Mouse (Mus musculus): ENCODE results near the gene Sgms1. TPM values are rescaled to one million over a fixed set of nuclear protein-coding genes. Genes with fewer than 3 reads are reported as not detected.

The Sgms1 gene
- polyA plus RNA-seq, 1 experiment: 14.6 TPM

DNA sequence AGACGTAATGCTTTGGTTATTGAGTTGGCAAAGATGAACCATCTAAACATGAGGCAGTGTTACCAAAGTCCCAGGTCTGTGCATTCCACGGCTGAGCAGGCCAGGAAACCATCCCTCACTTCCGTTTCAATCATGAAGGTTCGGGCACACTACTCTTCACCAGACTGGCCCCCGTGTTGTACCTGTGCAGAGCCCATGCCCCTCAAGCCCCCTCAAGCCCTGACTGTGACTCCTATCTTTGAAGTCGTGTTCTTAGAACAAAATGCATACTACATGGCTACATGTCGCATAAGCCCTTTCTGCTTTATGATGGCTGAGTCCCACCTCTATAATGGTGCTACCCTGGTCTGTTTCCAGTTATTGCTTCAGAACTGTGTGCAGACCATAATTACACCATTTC lies 217.5 kb downstream of the Sgms1 start:
- peaks cover 10% of the 10 kb centered on the region for H3K4me1 ChIP-seq (ENCODE audit: control insufficient read depth, insufficient read depth, insufficient read length, low read length)
- H3K4me3 ChIP-seq (ENCODE audit: insufficient read depth, low read depth, low read length): no peak overlapping the region
- peak overlapping the region; percentile 55 for H3K27ac ChIP-seq (replicated peaks; ENCODE audit: low read depth, low read length)

DNA sequence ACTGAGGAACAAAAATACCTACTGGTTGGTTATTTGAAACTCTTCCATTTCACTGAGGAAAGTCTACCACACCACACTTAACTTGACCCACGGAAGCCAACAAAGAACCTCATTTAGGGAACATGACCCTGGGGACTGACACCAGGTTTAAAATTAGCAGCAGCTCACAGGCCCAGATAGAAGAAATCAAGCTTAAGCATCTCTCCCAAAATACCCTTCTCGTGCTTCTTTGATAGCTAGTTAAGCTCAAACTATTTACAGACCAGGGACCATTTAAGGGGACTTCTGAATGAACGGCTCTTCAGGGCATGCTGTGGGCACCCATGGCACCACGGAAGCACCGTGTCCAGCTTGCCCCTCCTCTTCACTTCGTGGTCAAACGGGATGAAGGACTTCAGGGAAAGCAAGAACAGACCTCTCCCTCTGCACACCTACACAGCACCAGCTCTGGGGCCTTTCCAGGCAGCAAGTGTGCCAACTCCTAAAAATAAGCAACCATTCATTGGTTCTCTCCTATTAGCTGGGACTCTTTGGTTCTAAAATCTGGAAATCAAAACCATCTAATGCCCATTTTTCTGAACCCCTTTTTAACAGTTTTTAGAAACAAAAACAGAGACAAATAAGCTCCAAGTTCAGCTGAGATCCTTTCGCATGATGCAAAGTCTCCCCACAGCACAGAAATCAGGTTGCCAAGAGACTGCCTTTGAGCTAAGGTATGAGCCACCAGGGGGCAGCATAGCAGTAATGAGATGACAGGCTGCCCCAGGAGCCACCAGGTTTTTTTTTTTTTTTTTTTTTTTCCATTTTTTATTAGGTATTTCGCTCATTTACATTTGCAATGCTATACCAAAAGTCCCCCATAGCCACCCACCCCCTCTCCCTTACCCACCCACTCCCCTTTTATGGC lies 219.6 kb downstream of the Sgms1 start:
- H3K4me3 ChIP-seq (ENCODE audit: insufficient read depth, low read depth, low read length): no peak overlapping the region
- H3K4me1 ChIP-seq (ENCODE audit: control insufficient read depth, insufficient read depth, insufficient read length, low read length): peaks cover 12% of the 10 kb centered on the region
- peak overlapping the region; percentile 70 for H3K27ac ChIP-seq (replicated peaks; ENCODE audit: low read depth, low read length)

DNA sequence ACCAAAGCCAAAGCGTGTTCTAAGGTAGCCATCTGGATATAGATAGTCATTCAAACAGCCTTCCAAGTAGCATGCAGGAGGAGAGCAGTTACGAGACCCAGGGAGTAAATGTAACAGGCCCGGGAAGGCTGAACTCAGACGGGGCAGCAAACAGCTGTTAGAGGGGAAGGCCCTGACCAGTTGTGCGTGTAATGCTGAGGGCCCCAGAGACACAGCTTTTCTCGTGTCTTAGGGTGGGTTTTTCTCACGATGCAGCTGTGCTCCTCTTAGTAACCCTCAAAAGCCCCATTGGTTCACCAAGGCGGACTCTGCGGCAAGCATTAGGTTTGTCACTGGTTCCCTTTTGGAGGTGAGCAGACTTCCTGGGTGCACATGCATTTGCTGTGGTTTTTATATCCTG lies 221.5 kb downstream of the Sgms1 start:
- peaks cover 14% of the 10 kb centered on the region for H3K4me1 ChIP-seq (ENCODE audit: control insufficient read depth, insufficient read depth, insufficient read length, low read length)
- no peak overlapping the region for H3K27ac ChIP-seq (replicated peaks; ENCODE audit: low read depth, low read length)
- H3K4me3 ChIP-seq (ENCODE audit: insufficient read depth, low read depth, low read length): no peak overlapping the region

DNA sequence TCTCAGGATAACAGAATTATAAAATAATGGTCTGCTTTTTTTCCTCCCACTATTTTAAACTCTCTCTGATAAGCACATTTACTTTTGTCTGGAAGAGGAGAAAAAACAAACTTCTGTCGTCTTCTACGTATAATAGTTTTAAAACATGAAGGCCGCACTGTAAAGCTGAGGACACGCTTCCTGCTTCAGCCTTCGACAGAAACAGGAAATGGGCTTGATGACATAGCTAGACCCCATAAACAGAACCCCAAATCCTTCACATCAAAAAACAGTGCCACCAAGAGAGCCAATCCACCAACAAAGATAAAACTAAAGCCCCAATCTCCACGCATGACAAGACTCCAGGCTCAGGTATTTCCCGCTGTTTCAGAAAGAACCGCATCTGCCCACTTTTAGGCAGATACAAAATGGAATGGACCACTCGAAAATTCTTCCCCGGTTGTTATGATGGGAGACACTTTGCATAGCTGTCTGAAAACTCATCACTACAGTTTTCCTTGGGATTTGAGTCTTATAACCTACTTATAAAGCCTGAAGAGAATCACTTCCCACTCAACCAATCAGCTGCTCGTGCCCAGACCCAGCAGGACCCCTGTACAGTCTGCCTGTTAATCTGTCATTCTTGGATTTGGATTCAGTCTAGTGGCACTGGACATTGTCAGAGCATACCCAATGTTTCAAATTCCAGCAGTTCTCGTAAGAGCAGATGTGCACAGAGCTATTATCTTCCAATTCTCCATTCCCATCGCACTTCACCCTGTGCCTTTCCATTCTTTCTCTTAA lies 222.5 kb downstream of the Sgms1 start:
- Histone ChIP-seq H3K27ac (replicated peaks; ENCODE audit: low read depth, low read length) (no peak overlapping the region), H3K4me1 (ENCODE audit: control insufficient read depth, insufficient read depth, insufficient read length, low read length) (peaks cover 12% of the 10 kb centered on the region), H3K4me3 (ENCODE audit: insufficient read depth, low read depth, low read length) (no peak overlapping the region)

DNA sequence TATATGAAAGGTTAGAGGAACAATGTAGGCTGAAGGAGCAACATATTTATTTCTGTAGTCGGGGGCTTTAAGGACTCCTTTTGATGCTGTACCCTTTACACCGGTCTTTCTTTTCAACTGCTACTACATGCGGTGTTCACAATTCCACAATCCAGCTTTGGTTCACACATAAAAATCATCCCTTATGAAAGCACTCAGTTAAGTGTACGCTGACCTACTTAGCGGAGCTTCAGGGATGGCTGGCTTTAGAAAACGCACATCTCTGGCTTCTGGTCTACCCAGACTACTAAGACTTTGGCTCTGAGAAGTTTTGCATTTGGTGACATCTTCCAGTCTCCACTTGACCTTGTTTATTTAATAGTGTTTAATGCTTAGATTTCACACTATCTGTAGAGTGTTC lies 223.8 kb downstream of the Sgms1 start:
- Histone ChIP-seq H3K27ac (replicated peaks; ENCODE audit: low read depth, low read length) (no peak overlapping the region), H3K4me1 (ENCODE audit: control insufficient read depth, insufficient read depth, insufficient read length, low read length) (peaks cover 9% of the 10 kb centered on the region), H3K4me3 (ENCODE audit: insufficient read depth, low read depth, low read length) (no peak overlapping the region)

DNA sequence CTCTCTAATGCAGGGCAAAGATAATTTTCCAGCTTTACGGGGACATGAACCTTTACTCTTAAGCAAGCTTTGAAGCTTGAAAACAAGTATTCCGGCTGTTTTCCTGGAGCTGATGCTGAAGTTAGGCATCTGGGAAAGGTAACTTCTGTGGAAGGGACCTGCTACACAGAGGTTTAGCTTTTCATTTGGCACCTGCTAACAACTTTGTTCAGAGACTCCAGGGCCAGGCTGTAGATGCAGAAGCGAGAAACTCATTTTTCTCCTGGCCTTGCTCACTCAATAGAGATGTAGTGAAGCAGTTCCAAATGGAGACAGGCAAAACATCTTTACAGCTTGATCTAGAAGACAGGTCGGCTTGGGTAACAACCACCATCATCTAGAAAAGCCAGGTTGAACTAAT lies 225.4 kb downstream of the Sgms1 start:
- Histone ChIP-seq H3K27ac (replicated peaks; ENCODE audit: low read depth, low read length) (no peak overlapping the region), H3K4me3 (ENCODE audit: insufficient read depth, low read depth, low read length) (no peak overlapping the region), H3K4me1 (ENCODE audit: control insufficient read depth, insufficient read depth, insufficient read length, low read length) (peaks cover 4% of the 10 kb centered on the region)

DNA sequence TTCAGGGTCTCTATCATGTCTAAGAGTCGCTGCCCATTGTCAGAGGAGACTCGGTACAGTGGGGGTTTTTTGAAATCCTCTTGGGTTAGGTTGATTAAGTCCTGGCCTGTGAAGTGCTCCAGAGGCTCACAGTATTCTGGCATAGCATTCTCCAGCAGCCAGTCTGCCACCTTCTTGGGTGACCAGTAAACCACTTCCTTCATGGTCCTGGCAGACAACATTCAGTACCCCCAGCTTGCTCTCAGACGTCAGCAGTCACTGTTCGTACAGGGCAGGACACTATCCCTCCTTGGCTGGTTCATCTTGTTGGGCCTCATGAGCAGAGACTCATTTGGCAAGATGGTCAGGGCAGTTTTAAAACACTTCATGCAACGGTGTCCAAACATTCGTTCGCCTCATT lies 229.6 kb downstream of the Sgms1 start:
- no peak overlapping the region for H3K27ac ChIP-seq (replicated peaks; ENCODE audit: low read depth, low read length)
- no peak overlapping the region for H3K4me3 ChIP-seq (ENCODE audit: insufficient read depth, low read depth, low read length)
- peaks cover 8% of the 10 kb centered on the region for H3K4me1 ChIP-seq (ENCODE audit: control insufficient read depth, insufficient read depth, insufficient read length, low read length)

DNA sequence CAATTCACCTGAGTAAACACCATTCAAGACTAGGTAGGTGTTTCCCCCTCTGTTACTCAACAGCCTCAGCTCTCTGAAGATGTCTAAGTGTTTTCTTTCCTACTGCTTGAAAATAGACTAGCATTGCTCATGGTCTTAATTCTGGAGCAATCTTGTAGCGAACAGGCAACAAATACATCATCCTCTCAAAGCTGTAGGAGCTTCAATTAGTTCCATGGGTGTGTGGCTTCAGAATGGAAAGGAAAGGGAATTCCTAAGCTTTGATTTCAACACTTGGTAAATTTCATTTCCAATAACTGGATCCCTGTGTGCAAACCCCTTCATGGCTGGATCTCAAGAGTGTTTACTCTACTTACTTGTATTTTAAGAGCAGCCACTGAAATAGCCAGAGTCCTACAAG lies 230.3 kb downstream of the Sgms1 start:
- Histone ChIP-seq H3K4me1 (ENCODE audit: control insufficient read depth, insufficient read depth, insufficient read length, low read length) (peaks cover 8% of the 10 kb centered on the region; the same call in 1 of the 2 replicates), H3K27ac (replicated peaks; ENCODE audit: low read depth, low read length) (no peak overlapping the region), H3K4me3 (ENCODE audit: insufficient read depth, low read depth, low read length) (no peak overlapping the region)

DNA sequence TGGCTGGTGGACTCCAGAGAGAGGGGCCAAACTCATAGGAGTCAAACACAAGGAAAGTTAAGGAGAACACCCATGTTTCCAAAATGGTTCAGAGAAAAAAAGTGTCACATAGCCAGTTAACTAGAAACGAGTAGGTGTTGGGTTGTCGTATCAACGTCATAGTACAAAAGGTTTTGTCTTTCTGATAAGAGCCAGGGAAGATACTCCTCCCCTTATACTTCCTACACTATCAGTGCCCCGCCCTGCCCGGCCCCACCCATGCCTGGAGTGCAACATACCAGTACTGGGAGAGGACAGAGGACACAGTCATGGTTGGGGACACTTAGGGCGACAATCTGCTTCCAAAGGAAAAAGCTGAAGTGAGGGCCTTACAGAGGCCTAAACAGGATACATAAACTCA lies 232.5 kb downstream of the Sgms1 start:
- Histone ChIP-seq H3K4me1 (ENCODE audit: control insufficient read depth, insufficient read depth, insufficient read length, low read length) (peaks cover 6% of the 10 kb centered on the region; the same call in 1 of the 2 replicates), H3K4me3 (ENCODE audit: insufficient read depth, low read depth, low read length) (no peak overlapping the region), H3K27ac (replicated peaks; ENCODE audit: low read depth, low read length) (peak overlapping the region; percentile 47)

DNA sequence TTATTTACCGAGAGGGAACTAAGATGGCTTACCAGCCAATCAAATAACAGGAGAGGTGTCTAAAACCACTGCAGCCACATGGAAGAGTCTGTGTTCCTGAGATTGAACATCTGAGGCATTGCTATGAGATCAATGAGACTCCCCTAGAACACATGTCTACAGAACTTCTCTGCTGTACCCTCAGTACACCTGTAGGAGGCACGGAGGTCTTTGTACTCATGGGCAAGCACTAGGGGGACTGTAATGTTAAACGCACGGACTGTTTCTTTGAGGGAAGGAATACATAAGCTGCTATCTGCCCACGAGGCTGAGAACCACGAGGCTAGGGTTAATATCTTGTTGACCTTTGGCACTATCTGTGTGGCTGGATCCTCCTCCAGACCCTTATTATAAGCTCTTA lies 237.0 kb downstream of the Sgms1 start:
- Histone ChIP-seq H3K27ac (replicated peaks; ENCODE audit: low read depth, low read length) (no peak overlapping the region), H3K4me1 (ENCODE audit: control insufficient read depth, insufficient read depth, insufficient read length, low read length) (peaks cover 6% of the 10 kb centered on the region; the same call in 1 of the 2 replicates), H3K4me3 (ENCODE audit: insufficient read depth, low read depth, low read length) (no peak overlapping the region)

DNA sequence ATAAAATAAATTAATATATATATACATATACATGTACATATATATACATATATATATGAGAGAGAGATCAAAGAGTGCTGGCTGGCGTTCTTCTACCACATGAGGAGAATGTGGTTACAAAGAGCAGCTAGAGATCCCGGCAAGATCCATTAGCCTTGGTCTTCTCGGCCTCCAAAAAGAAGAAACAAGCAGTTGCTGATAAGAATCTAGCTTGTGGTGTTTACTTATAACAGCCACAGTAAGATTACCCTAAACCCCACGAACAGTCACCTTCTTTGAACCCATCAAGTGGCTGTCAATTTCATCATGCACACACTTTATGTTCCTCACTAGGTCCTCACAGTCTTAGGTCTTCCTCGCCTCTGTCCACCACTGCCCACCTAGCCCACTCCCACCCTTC lies 240.8 kb downstream of the Sgms1 start:
- Histone ChIP-seq H3K4me3 (ENCODE audit: insufficient read depth, low read depth, low read length) (no peak overlapping the region), H3K27ac (replicated peaks; ENCODE audit: low read depth, low read length) (no peak overlapping the region), H3K4me1 (ENCODE audit: control insufficient read depth, insufficient read depth, insufficient read length, low read length) (peaks cover 2% of the 10 kb centered on the region; the same call in 1 of the 2 replicates)

DNA sequence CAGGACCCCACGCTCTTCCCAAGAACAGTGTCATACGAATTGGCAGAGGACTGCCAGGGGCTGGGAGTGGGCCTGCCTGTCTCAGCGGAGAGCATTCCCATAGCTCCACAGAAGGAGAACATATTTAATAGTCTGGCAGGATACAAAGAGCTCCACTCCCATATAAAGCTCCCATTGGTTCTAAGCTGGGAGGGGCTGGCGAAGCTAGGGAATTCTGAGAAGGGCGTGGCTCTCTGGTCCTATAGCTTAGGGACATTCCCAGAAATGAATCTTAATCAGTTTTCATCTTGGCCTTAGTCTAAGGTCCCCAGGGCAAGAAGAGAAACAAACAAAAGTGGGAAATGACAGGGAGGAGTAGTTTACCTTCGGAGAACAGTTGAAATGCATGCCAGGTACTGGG lies 247.1 kb downstream of the Sgms1 start:
- H3K27ac ChIP-seq (replicated peaks; ENCODE audit: low read depth, low read length): peak overlapping the region; percentile 21; the same call in 1 of the 2 replicates

DNA sequence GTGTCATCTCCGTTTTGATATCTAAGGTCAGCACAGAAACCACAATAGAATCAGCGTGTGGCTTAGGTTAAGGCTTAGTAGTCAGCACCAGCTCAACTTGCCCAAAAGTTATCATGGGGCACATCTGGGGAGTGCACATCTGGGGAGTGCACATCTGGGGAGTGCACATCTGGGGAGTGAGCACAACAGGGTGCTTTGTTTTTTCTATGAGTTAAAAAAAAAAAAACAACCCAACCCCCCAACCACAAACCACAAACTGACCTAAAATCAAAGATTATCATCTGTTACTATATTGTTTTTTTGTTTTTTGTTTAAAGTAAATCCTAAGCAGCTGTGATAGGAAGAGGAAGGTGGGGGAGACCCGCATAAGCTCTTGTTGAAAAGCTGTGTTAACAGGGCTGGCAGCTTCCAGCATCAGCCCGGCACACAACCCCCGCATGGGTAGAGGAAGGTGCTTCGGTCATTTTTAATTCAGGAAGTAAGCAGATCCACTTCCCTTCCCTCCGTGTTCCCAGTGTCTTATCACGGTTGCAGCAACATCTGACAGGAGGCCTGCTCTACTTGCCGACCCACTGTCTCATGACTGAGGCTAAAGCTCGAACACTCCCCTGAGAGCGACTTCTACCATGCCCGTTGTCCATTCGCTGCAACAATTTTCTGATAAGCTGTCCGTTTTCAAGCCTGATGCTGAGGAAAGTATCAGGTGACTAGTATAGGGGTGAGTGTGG lies 251.0 kb downstream of the Sgms1 start:
- H3K4me3 ChIP-seq (ENCODE audit: insufficient read depth, low read depth, low read length): no peak overlapping the region
- H3K27ac ChIP-seq (replicated peaks; ENCODE audit: low read depth, low read length): no peak overlapping the region
- peaks cover 33% of the 10 kb centered on the region for H3K4me1 ChIP-seq (ENCODE audit: control insufficient read depth, insufficient read depth, insufficient read length, low read length)

More for the DNA sequence above, 247.1 kb downstream of the Sgms1 start:
- no peak overlapping the region for H3K4me3 ChIP-seq (ENCODE audit: insufficient read depth, low read depth, low read length)
- H3K4me1 ChIP-seq (ENCODE audit: control insufficient read depth, insufficient read depth, insufficient read length, low read length): peaks cover 32% of the 10 kb centered on the region

DNA sequence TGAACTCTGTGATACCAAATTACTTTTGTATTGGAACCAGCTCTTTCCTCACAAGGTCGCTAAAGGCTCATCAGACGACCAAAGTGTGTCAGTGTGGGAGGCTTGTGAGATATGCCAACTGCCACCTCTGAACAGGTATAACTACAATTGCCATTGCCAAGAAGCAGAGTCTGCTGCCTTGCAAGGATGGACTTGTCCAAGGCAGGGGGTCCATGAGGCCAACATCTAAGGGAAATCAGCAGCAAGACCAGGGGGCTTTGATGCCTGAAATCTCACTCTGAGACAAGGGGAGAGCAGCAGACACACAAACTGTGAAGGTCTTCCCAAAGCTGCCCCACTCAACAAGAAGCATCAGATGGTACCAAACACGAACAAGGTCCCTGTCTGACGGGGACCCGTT lies 251.6 kb downstream of the Sgms1 start:
- H3K27ac ChIP-seq (replicated peaks; ENCODE audit: low read depth, low read length): no peak overlapping the region
- peaks cover 30% of the 10 kb centered on the region for H3K4me1 ChIP-seq (ENCODE audit: control insufficient read depth, insufficient read depth, insufficient read length, low read length)
- H3K4me3 ChIP-seq (ENCODE audit: insufficient read depth, low read depth, low read length): no peak overlapping the region

Data from brown adipose tissue, adult 24 weeks (tissue).